Mouse (Mus musculus): ENCODE measurements around the gene Gm20425. TPM values are rescaled to one million over a fixed set of nuclear protein-coding genes. Genes with fewer than 3 reads are reported as not detected.

Gm20425 gene
- total and polyA plus RNA-seq, 3 experiments = not detected

DNA sequence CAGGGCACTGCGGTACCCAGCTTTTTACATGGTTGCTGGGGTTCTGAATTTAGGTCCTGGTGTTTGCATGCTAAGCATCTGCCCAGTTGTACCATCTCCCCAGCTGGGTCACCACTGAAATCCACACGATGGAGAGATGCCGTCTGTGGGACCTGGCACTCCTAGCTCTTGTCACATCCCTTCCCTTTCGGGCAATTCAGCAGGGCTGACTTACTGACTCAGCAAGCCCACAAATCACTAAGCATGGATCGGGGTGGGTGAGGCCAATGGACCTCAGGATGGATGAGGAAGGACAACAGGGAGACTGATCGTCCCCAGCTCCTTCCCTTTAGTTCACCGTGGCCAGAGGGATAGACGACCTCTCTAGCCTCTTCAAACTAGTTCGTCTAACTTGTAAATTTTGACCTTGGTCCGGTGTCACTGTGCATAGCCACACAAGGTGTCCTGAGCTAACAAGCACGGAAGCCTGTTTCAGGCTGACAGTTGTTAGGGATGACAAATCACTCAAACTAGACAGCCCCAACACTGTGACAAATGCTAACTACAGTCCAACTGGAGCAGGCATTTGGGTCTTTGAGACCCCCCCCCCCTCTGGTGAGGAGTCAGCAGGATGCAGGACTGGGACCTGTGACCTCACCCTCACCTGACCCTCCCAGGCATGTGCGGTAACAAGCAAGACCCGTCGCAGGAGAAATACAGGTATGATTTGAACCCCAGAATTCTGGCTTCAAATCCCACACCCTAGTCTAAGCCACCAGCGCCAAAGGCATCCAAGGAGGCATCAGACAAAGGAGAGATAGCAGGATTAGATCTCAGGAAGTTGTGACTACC lies 855 bp downstream of the Gm20425 start:
- no peak overlapping the region for H3K4me2 ChIP-seq (ENCODE audit: insufficient read depth, low read depth, poor library complexity, severe bottlenecking)
- TF ChIP-seq TCF12 (IDR thresholded peaks at IDR 0.05; ENCODE audit: low read depth, low read length) (no peak), JUN (IDR thresholded peaks at IDR 0.05; ENCODE audit: insufficient read depth, low read depth, low read length) (no peak), USF2 (conservative IDR thresholded peaks at IDR 0.05; ENCODE audit: low read depth, low read length) (no peak), MXI1 (IDR thresholded peaks at IDR 0.05; ENCODE audit: low read depth, low read length) (no peak), MAFK (IDR thresholded peaks at IDR 0.05; ENCODE audit: insufficient replicate concordance, low read length) (no peak), POLR2A (IDR thresholded peaks at IDR 0.05; ENCODE audit: low read depth, low read length) (no peak), IRF4 (IDR thresholded peaks at IDR 0.05; ENCODE audit: low read depth, low read length) (no peak), RCOR1 (conservative IDR thresholded peaks at IDR 0.05; ENCODE audit: low read depth, low read length) (no peak), MAX (IDR thresholded peaks at IDR 0.05; ENCODE audit: low read length) (no peak), PAX5 (IDR thresholded peaks at IDR 0.05; ENCODE audit: low read length) (no peak), GABPA (IDR thresholded peaks at IDR 0.05; ENCODE audit: insufficient replicate concordance, low read depth, low read length) (no peak), CTCF (conservative IDR thresholded peaks at IDR 0.05 in 1 of 2, IDR thresholded peaks at IDR 0.05 in 1 of 2; ENCODE audit: low read depth in 2 of 2, low read length in 2 of 2) (no peak), JUND (conservative IDR thresholded peaks at IDR 0.05; ENCODE audit: low read depth, low read length) (no peak), HCFC1 (IDR thresholded peaks at IDR 0.05; ENCODE audit: low read depth, low read length) (no peak), TBP (conservative IDR thresholded peaks at IDR 0.05; ENCODE audit: low read depth, low read length) (no peak), ZMIZ1 (IDR thresholded peaks at IDR 0.05; ENCODE audit: low read depth, low read length) (no peak), CHD1 (IDR thresholded peaks at IDR 0.05; ENCODE audit: low read depth, low read length) (no peak), MYC (IDR thresholded peaks at IDR 0.05; ENCODE audit: low read depth, low read length) (no peak), BHLHE40 (IDR thresholded peaks at IDR 0.05; ENCODE audit: low read depth, low read length) (no peak), ELF1 (IDR thresholded peaks at IDR 0.05; ENCODE audit: low read depth, low read length) (no peak)
- no peak overlapping the region for H3K9ac ChIP-seq (ENCODE audit: insufficient read depth, low read depth)
- DNase-seq (ENCODE audit: extremely low read depth) = no peak
- peaks cover 31% of the 10 kb centered on the region for H3K27me3 ChIP-seq (replicated peaks)
- H3K79me2 ChIP-seq (replicated peaks; ENCODE audit: control insufficient read depth, extremely low read depth, insufficient read depth, poor library complexity, severe bottlenecking) = no peaks in the 10 kb centered on the region
- no peak overlapping the region for H3K4me3 ChIP-seq (replicated peaks in 1 of 3; ENCODE audit: low read depth in 2 of 3, low read length in 2 of 3, poor library complexity in 1 of 3)
- in situ Hi-C loops (cut with MboI; ENCODE audit: low pct_ligation_motif_present, low pct_unique_long_range_greater_than_20kb, low sequenced_read_pairs) (no loop called here), dilution Hi-C loops (cut with MboI; ENCODE audit: extremely low pct_ligation_motif_present, extremely low pct_unique_long_range_greater_than_20kb, low sequenced_read_pairs) (no loop called here)
- no peaks in the 10 kb centered on the region for H3K4me1 ChIP-seq (ENCODE audit: control insufficient read depth in 1 of 2, insufficient read depth in 2 of 2)
- H3K36me3 ChIP-seq (replicated peaks in 1 of 2; ENCODE audit: control insufficient read depth in 1 of 2, insufficient read depth in 1 of 2, low read length in 1 of 2) = no peaks in the 10 kb centered on the region
- H3K27ac ChIP-seq (ENCODE audit: insufficient read depth, low read depth) = no peak overlapping the region
- no peaks in the 10 kb centered on the region for H3K9me3 ChIP-seq (replicated peaks; ENCODE audit: low read length)

DNA sequence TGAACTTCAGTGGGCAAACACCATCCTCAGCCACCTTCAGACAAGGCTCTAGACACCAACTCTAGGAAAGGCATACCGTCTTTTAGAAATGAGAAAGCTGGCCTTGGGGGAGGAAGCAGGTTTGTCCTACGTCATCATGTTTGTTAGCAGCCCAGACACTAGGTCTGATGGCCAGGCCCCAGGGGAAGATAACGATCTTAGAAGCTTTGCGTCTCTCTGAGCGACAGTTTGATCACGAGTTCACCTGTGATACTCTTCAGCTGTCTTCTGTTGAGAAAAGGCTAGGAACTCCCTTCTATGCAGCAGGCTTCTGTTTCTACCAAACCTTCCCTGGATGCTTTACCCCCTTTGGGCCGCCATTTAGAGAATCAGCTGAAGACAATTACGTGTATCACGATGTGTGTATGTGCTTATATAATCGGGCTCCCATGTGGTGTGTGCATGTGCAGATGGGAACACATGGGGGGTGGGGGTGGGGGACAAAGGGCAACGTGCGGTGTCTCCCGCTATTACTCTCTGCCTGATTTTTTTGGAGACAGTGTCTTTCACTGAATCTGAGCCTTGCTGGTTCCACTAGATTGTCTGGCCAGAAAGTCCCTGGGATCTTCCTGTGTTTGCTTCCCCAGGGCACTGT lies 1.6 kb downstream of the Gm20425 start:
- TF ChIP-seq SMC3 (IDR thresholded peaks at IDR 0.05; ENCODE audit: low read depth, low read length) (no peak), CTCF (conservative IDR thresholded peaks at IDR 0.05 in 1 of 2, IDR thresholded peaks at IDR 0.05 in 1 of 2; ENCODE audit: low read depth in 2 of 2, low read length in 2 of 2) (no peak), GABPA (IDR thresholded peaks at IDR 0.05; ENCODE audit: insufficient replicate concordance, low read depth, low read length) (no peak)
- H3K9me3 ChIP-seq (replicated peaks; ENCODE audit: low read length) = no peaks in the 10 kb centered on the region

More for the DNA sequence above, 1.6 kb downstream of the Gm20425 start:
- Histone ChIP-seq H3K27ac (ENCODE audit: insufficient read depth, low read depth) (no peak overlapping the region), H3K4me3 (replicated peaks in 1 of 3; ENCODE audit: low read depth in 2 of 3, low read length in 2 of 3, poor library complexity in 1 of 3) (no peak overlapping the region), H3K4me2 (ENCODE audit: insufficient read depth, low read depth, poor library complexity, severe bottlenecking) (no peak overlapping the region), H3K36me3 (replicated peaks in 1 of 2; ENCODE audit: control insufficient read depth in 1 of 2, insufficient read depth in 1 of 2, low read length in 1 of 2) (no peaks in the 10 kb centered on the region), H3K9ac (ENCODE audit: insufficient read depth, low read depth) (no peak overlapping the region), H3K4me1 (ENCODE audit: control insufficient read depth in 1 of 2, insufficient read depth in 2 of 2) (no peaks in the 10 kb centered on the region), H3K79me2 (replicated peaks; ENCODE audit: control insufficient read depth, extremely low read depth, insufficient read depth, poor library complexity, severe bottlenecking) (no peaks in the 10 kb centered on the region), H3K27me3 (replicated peaks) (peaks cover 33% of the 10 kb centered on the region)
- in situ Hi-C loops (cut with MboI; ENCODE audit: low pct_ligation_motif_present, low pct_unique_long_range_greater_than_20kb, low sequenced_read_pairs) = no loop called here
- DNase-seq (ENCODE audit: extremely low read depth) = no peak
- dilution Hi-C loops (cut with MboI; ENCODE audit: extremely low pct_ligation_motif_present, extremely low pct_unique_long_range_greater_than_20kb, low sequenced_read_pairs) = no loop called here
